Mouse (Mus musculus): Measurements from ENCODE around the gene Peli1. TPM values are rescaled to one million over a fixed set of nuclear protein-coding genes. Genes with fewer than 3 reads are reported as not detected.
A peak's percentile ranks its signal among the peaks of the same experiment; 100 is the strongest.

Gene Peli1
- total RNA-seq (2014; fragmentation: Nextera tagmentation) (15.9 and 16.8 TPM in 2 replicates), total RNA-seq (2017) (11.3 and 16.8 TPM in 2 replicates)

- ATAC-seq (replicated peaks; ENCODE audit: poor library complexity, severe bottlenecking) = peak; percentile 90
These were observed at the start of gene Peli1 for GRCm38 (mm10) chr11:21091067-21091427. Gene Peli1, plus strand, starts transcription at chr11:21091291.

GRCm38 (mm10) chr11:21042590-21042989 lies 48.5 kb upstream of the Peli1 start:
- no peak for ATAC-seq (replicated peaks; ENCODE audit: poor library complexity, severe bottlenecking)

- peak; percentile 96 for ATAC-seq (replicated peaks; ENCODE audit: poor library complexity, severe bottlenecking)
These were observed 44.9 kb upstream of the Peli1 start for GRCm38 (mm10) chr11:21046188-21046587.

- ATAC-seq (replicated peaks; ENCODE audit: poor library complexity, severe bottlenecking) = no peak
These were observed 43.2 kb upstream of the Peli1 start for GRCm38 (mm10) chr11:21047921-21048320.

- no peak for ATAC-seq (replicated peaks; ENCODE audit: poor library complexity, severe bottlenecking)
These were observed 39.4 kb upstream of the Peli1 start for GRCm38 (mm10) chr11:21051716-21052115.

- no peak for ATAC-seq (replicated peaks; ENCODE audit: poor library complexity, severe bottlenecking)
These were observed 36.5 kb upstream of the Peli1 start for GRCm38 (mm10) chr11:21054587-21054986.

GRCm38 (mm10) chr11:21056109-21056850 lies 34.8 kb upstream of the Peli1 start:
- no peak for ATAC-seq (replicated peaks; ENCODE audit: poor library complexity, severe bottlenecking)

GRCm38 (mm10) chr11:21057511-21058414 lies 33.3 kb upstream of the Peli1 start:
- ATAC-seq (replicated peaks; ENCODE audit: poor library complexity, severe bottlenecking) = no peak

GRCm38 (mm10) chr11:21058415-21058781 lies 32.7 kb upstream of the Peli1 start:
- no peak for ATAC-seq (replicated peaks; ENCODE audit: poor library complexity, severe bottlenecking)

GRCm38 (mm10) chr11:21060386-21061074 lies 30.6 kb upstream of the Peli1 start:
- no peak for ATAC-seq (replicated peaks; ENCODE audit: poor library complexity, severe bottlenecking)

GRCm38 (mm10) chr11:21061075-21061403 lies 30.1 kb upstream of the Peli1 start:
- ATAC-seq (replicated peaks; ENCODE audit: poor library complexity, severe bottlenecking) = no peak

- no peak for ATAC-seq (replicated peaks; ENCODE audit: poor library complexity, severe bottlenecking)
These were observed 29.7 kb upstream of the Peli1 start for GRCm38 (mm10) chr11:21061431-21061830.

GRCm38 (mm10) chr11:21062071-21062470 lies 29.0 kb upstream of the Peli1 start:
- ATAC-seq (replicated peaks; ENCODE audit: poor library complexity, severe bottlenecking) = no peak

GRCm38 (mm10) chr11:21063271-21063670 lies 27.8 kb upstream of the Peli1 start:
- no peak for ATAC-seq (replicated peaks; ENCODE audit: poor library complexity, severe bottlenecking)

GRCm38 (mm10) chr11:21079400-21079799 lies 11.7 kb upstream of the Peli1 start:
- ATAC-seq (replicated peaks; ENCODE audit: poor library complexity, severe bottlenecking) = no peak

GRCm38 (mm10) chr11:21079851-21080362 lies 11.2 kb upstream of the Peli1 start:
- peak; percentile 66 for ATAC-seq (replicated peaks; ENCODE audit: poor library complexity, severe bottlenecking)

GRCm38 (mm10) chr11:21081169-21081568 lies 9.9 kb upstream of the Peli1 start:
- ATAC-seq (replicated peaks; ENCODE audit: poor library complexity, severe bottlenecking) = peak; percentile 54

GRCm38 (mm10) chr11:21082711-21083110 lies 8.4 kb upstream of the Peli1 start:
- ATAC-seq (replicated peaks; ENCODE audit: poor library complexity, severe bottlenecking) = peak; percentile 87

GRCm38 (mm10) chr11:21088356-21088755 lies 2.7 kb upstream of the Peli1 start:
- ATAC-seq (replicated peaks; ENCODE audit: poor library complexity, severe bottlenecking) = no peak

GRCm38 (mm10) chr11:21089571-21089970 lies 1.5 kb upstream of the Peli1 start:
- no peak for ATAC-seq (replicated peaks; ENCODE audit: poor library complexity, severe bottlenecking)
